In the genomic region with DNA sequence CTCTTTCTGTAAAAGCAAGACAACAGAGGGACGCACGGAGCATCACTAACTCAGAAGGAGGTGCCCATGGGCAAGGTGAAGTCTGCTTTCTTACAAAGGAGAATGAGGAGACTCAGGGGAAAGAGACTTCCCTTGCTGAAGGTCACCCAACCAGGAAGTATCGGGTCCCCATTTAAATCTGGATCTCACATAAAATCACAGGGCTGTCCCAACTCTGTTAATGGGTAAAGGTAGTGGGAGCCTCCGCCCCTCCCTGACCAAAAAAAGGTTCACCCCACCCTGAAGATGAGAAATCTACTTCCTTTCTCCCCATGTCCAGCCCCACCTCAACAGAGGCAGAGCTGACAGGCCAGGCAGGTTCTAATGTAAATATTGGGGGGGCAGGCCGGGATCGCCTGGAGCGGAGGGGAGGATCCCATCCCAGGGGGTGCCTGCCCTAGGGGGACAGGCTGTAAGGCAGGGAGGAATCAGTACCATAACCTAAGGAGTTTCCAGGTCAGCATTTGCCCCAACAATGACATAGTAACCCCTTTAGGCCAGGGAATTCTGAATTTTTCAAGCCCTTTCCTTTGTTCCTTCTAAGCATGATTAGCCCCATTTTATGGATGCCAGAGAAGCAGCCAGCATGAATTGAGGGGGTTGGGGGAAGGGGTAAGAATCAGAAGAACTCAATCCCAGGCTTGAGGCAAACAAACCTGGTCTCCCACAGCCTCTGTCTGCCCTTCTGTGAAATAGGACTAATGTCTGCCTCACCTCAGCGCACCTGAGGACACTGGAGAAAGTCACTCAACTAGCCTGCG, we compare ENCODE assay signal across 15 mouse cellular contexts. TPM values are rescaled to one million over a fixed set of nuclear protein-coding genes. Genes with fewer than 3 reads are reported as not detected.
DNase-seq lines count a peak whose midpoint lies in the region; ATAC-seq and TF ChIP-seq lines count a peak whose summit lies in the region.
"Had no signal": no experiment of that assay in that cellular context is flagged by ENCODE, and none has a peak within 500 bp of the region (broad histone marks: within the 10 kb centered on the region; RNA-seq: fewer than 3 reads in every experiment).

No protein-coding gene starts in this region.

- no peak for TF ChIP-seq POLR2A in kidney, adult 2 months (IDR thresholded peaks at IDR 0.05; ENCODE audit: low read depth, low read length)
- TF ChIP-seq POLR2A in lung, adult 2 months (IDR thresholded peaks at IDR 0.05; ENCODE audit: borderline replicate concordance, extremely low read depth, low read depth, low read length): no peak

- no peak overlapping the region for H3K4me3 ChIP-seq in kidney, adult 2 months (ENCODE audit: insufficient read depth, low read depth, low read length)
- no peak overlapping the region for H3K4me3 ChIP-seq in lung, postnatal 0 days (ENCODE audit: low read depth, low read length)
- no peak overlapping the region for H3K4me3 ChIP-seq in lung, adult 2 months (replicated peaks; ENCODE audit: extremely low read depth, low read depth, low read length)
- H3K4me3 ChIP-seq in intestine, embryonic 15.5 days (replicated peaks): no peak overlapping the region
- no peak overlapping the region for H3K4me3 ChIP-seq in liver, embryonic 12.5 days
- H3K4me3 ChIP-seq: midbrain, embryonic 12.5 days had no signal

- 67% methylated on average over 9 of the region's 9 CpGs for WGBS in kidney, adult 2 months
- 68% methylated on average over 9 of the region's 9 CpGs for WGBS in lung, postnatal 0 days
- WGBS in lung, adult 2 months: 77% methylated on average over 9 of the region's 9 CpGs
- 50% methylated on average over 9 of the region's 9 CpGs for WGBS in intestine, embryonic 15.5 days
- 72% methylated on average over 9 of the region's 9 CpGs for WGBS in liver, embryonic 12.5 days (ENCODE audit: insufficient replicate concordance)

- no peak for TF ChIP-seq EP300 in lung, postnatal 0 days (IDR thresholded peaks at IDR 0.05)

- ATAC-seq in lung, postnatal 0 days: 0 out of 2 replicates have a peak, but pooled peaks have one; percentile 14
- peak; percentile 27 for ATAC-seq in intestine, embryonic 15.5 days
- ATAC-seq in liver, embryonic 12.5 days: no peak
- ATAC-seq: forebrain, embryonic 14.5 days had no signal

- H3K4me2 ChIP-seq in lung, postnatal 0 days (replicated peaks; ENCODE audit: low read depth, low read length): no peak overlapping the region
- peak overlapping the region; percentile 51 for H3K4me2 ChIP-seq in intestine, embryonic 15.5 days (replicated peaks)
- H3K4me2 ChIP-seq in liver, embryonic 12.5 days: no peak overlapping the region
- H3K4me2 ChIP-seq: midbrain, embryonic 12.5 days had no signal

- H3K27me3 ChIP-seq in kidney, adult 2 months (replicated peaks; ENCODE audit: control insufficient read depth, insufficient read depth, low read length): no peaks in the 10 kb centered on the region
- H3K27me3 ChIP-seq in lung, postnatal 0 days (replicated peaks; ENCODE audit: insufficient read depth, low read length): no peaks in the 10 kb centered on the region; the same call in 1 of the 2 replicates
- H3K27me3 ChIP-seq in intestine, embryonic 15.5 days (replicated peaks): no peaks in the 10 kb centered on the region
- H3K27me3 ChIP-seq in liver, embryonic 12.5 days (replicated peaks): peaks cover 70% of the 10 kb centered on the region

- H3K9me3 ChIP-seq in lung, postnatal 0 days (ENCODE audit: low read length): no peaks in the 10 kb centered on the region
- no peaks in the 10 kb centered on the region for H3K9me3 ChIP-seq in intestine, embryonic 15.5 days
- no peaks in the 10 kb centered on the region for H3K9me3 ChIP-seq in liver, embryonic 12.5 days (replicated peaks)
- H3K9me3 ChIP-seq: midbrain, embryonic 12.5 days had no signal

- peaks cover 27% of the 10 kb centered on the region; the same call in 1 of the 2 replicates for H3K4me1 ChIP-seq in kidney, adult 2 months (ENCODE audit: control insufficient read depth, insufficient read depth, low read length)
- peaks cover 16% of the 10 kb centered on the region; the same call in 1 of the 2 replicates for H3K4me1 ChIP-seq in lung, postnatal 0 days (ENCODE audit: insufficient read depth, low read depth, low read length)
- H3K4me1 ChIP-seq in lung, adult 2 months (ENCODE audit: control insufficient read depth, insufficient read depth, low read length): peaks cover 5% of the 10 kb centered on the region
- H3K4me1 ChIP-seq in intestine, embryonic 15.5 days (replicated peaks): peaks cover 61% of the 10 kb centered on the region
- peaks cover 69% of the 10 kb centered on the region for H3K4me1 ChIP-seq in liver, embryonic 12.5 days

- no peak overlapping the region for H3K9ac ChIP-seq in lung, postnatal 0 days (replicated peaks; ENCODE audit: low read depth)
- 0 out of 2 replicates have a peak overlapping the region, but pooled peaks have one; percentile 18 for H3K9ac ChIP-seq in intestine, embryonic 15.5 days
- H3K9ac ChIP-seq in liver, embryonic 12.5 days: no peak overlapping the region
- H3K9ac ChIP-seq: midbrain, embryonic 12.5 days had no signal

- H3K36me3 ChIP-seq in kidney, adult 2 months (ENCODE audit: control insufficient read depth, insufficient read depth, low read length): no peaks in the 10 kb centered on the region
- H3K36me3 ChIP-seq in lung, postnatal 0 days (ENCODE audit: insufficient read depth, low read length): no peaks in the 10 kb centered on the region
- no peaks in the 10 kb centered on the region for H3K36me3 ChIP-seq in intestine, embryonic 15.5 days
- H3K36me3 ChIP-seq in liver, embryonic 12.5 days: no peaks in the 10 kb centered on the region
- H3K36me3 ChIP-seq: midbrain, embryonic 12.5 days had no signal

- no peak for TF ChIP-seq CTCF in kidney, adult 2 months (conservative IDR thresholded peaks at IDR 0.05; ENCODE audit: insufficient read depth, insufficient read length, low read depth, low read length)
- no peak for TF ChIP-seq CTCF in lung, postnatal 0 days (IDR thresholded peaks at IDR 0.05)
- no peak for TF ChIP-seq CTCF in lung, adult 2 months (IDR thresholded peaks at IDR 0.05; ENCODE audit: insufficient read depth, low read length)

- DNase-seq in kidney, adult 2 months: peak; percentile 45
- no peak for DNase-seq in kidney, postnatal 36 days
- DNase-seq in lung, postnatal 0 days (ENCODE audit: low spot score): peak; percentile 45
- DNase-seq in lung, adult 2 months: no peak
- DNase-seq in left cerebral cortex, postnatal 36 days (ENCODE audit: low spot score in 2 of 2): no peak
- no peak for DNase-seq in heart, postnatal 25 days (ENCODE audit: low spot score)
- DNase-seq: cerebellum, adult 2 months; layer of hippocampus, adult 9-11 months; liver; thymus, adult 18-20 months had no signal

- peak overlapping the region; percentile 95 for H3K27ac ChIP-seq in kidney, adult 2 months (ENCODE audit: insufficient read depth, low read depth, low read length)
- peak overlapping the region; percentile 64 for H3K27ac ChIP-seq in lung, postnatal 0 days (ENCODE audit: low read length)
- H3K27ac ChIP-seq in intestine, embryonic 15.5 days: peak overlapping the region; percentile 93
- no peak overlapping the region for H3K27ac ChIP-seq in liver, embryonic 12.5 days
- H3K27ac ChIP-seq: midbrain, embryonic 12.5 days had no signal

- intact Hi-C loops in left cerebral cortex, postnatal 36 days (cut with DNase I): no loop called here
- intact Hi-C loops in heart, postnatal 25 days (cut with DNase I): no loop called here

RNA-seq across cellular contexts. Expression of a gene that starts 28.4 kb away (rescaled TPM):
- 39.3 and 45.5 TPM in 2 replicates for polyA plus RNA-seq in kidney, adult 2 months (2012; rRNA removed)
- polyA plus RNA-seq in lung, postnatal 0 days (2015; fragmentation: Nextera tagmentation; extraction: Ambion mirVana): 6.7 and 7.9 TPM in 2 replicates
- polyA plus RNA-seq in lung, adult 2 months (2012; rRNA removed): 47.1 and 50.1 TPM in 2 replicates
- polyA plus RNA-seq in intestine, embryonic 15.5 days (2015; fragmentation: Nextera tagmentation; extraction: Ambion mirVana): 9.7 and 10.3 TPM in 2 replicates
- 10 to 100 TPM; 19.7 to 27.1 TPM for total RNA-seq in left cerebral cortex, postnatal 36 days (2021)
- polyA plus RNA-seq in liver, embryonic 12.5 days (2016; fragmentation: Nextera tagmentation; extraction: Ambion mirVana): 0.72 and 0.92 TPM in 2 replicates
- total RNA-seq in heart, postnatal 25 days (2021): 1 to 10 TPM; 3.3 to 6.1 TPM

RNA-seq across cellular contexts. Expression of a gene that starts 43.2 kb away (rescaled TPM):
- 16.3 and 17.4 TPM in 2 replicates for polyA plus RNA-seq in kidney, adult 2 months (2012; rRNA removed)
- polyA plus RNA-seq in lung, postnatal 0 days (2015; fragmentation: Nextera tagmentation; extraction: Ambion mirVana): 26.4 and 27.1 TPM in 2 replicates
- 9.0 and 15.4 TPM in 2 replicates for polyA plus RNA-seq in lung, adult 2 months (2012; rRNA removed)
- polyA plus RNA-seq in intestine, embryonic 15.5 days (2015; fragmentation: Nextera tagmentation; extraction: Ambion mirVana): 94.2 and 97.2 TPM in 2 replicates
- total RNA-seq in left cerebral cortex, postnatal 36 days (2021): 10 to 100 TPM; 89.6 to 93.2 TPM
- polyA plus RNA-seq in liver, embryonic 12.5 days (2016; fragmentation: Nextera tagmentation; extraction: Ambion mirVana): 92.4 and 92.9 TPM in 2 replicates
- 10 to 100 TPM; 26.9 to 30.0 TPM for total RNA-seq in heart, postnatal 25 days (2021)

RNA-seq across cellular contexts. Expression of a gene that starts 43.2 kb away (rescaled TPM):
- 12.6 and 13.6 TPM in 2 replicates for polyA plus RNA-seq in kidney, adult 2 months (2012; rRNA removed)
- 7.3 and 7.5 TPM in 2 replicates for polyA plus RNA-seq in lung, postnatal 0 days (2015; fragmentation: Nextera tagmentation; extraction: Ambion mirVana)
- 8.5 and 10.5 TPM in 2 replicates for polyA plus RNA-seq in lung, adult 2 months (2012; rRNA removed)
- polyA plus RNA-seq in intestine, embryonic 15.5 days (2015; fragmentation: Nextera tagmentation; extraction: Ambion mirVana): 12.5 and 14.5 TPM in 2 replicates
- total RNA-seq in left cerebral cortex, postnatal 36 days (2021): 10 to 100 TPM; 33.9 to 36.0 TPM
- polyA plus RNA-seq in liver, embryonic 12.5 days (2016; fragmentation: Nextera tagmentation; extraction: Ambion mirVana): 10.9 and 12.1 TPM in 2 replicates
- total RNA-seq in heart, postnatal 25 days (2021): 10 to 100 TPM; 12.9 to 14.1 TPM

RNA-seq across cellular contexts. Expression of a gene that starts 54.7 kb away (rescaled TPM):
- 0.46 and 0.69 TPM in 2 replicates for polyA plus RNA-seq in kidney, adult 2 months (2012; rRNA removed)
- polyA plus RNA-seq in lung, postnatal 0 days (2015; fragmentation: Nextera tagmentation; extraction: Ambion mirVana): 0.80 and 0.98 TPM in 2 replicates
- 2.8 TPM in 2 replicates for polyA plus RNA-seq in lung, adult 2 months (2012; rRNA removed)
- polyA plus RNA-seq in intestine, embryonic 15.5 days (2015; fragmentation: Nextera tagmentation; extraction: Ambion mirVana): 1.2 TPM in 2 replicates
- 1 to 10 TPM; 1.3 to 2.1 TPM for total RNA-seq in left cerebral cortex, postnatal 36 days (2021)
- 0.13 and 0.24 TPM in 2 replicates for polyA plus RNA-seq in liver, embryonic 12.5 days (2016; fragmentation: Nextera tagmentation; extraction: Ambion mirVana)
- 10 to 100 TPM; 15.5 to 16.3 TPM for total RNA-seq in heart, postnatal 25 days (2021)
- total RNA-seq: granulocyte monocyte progenitor cell, adult 5-6 weeks had no signal

Comparison
In these comparisons a context has a peak if more than half of its experiments do, and no peak if none do; other contexts are left out.
1. DNase-seq: peak in kidney, adult 2 months (single experiment) and lung, postnatal 0 days (single experiment); none in kidney, postnatal 36 days (0 of 2), lung, adult 2 months (single experiment), left cerebral cortex, postnatal 36 days (0 of 2) and heart, postnatal 25 days (single experiment).